Mouse (Mus musculus) megakaryocyte-erythroid progenitor cell, adult 5-6 weeks (primary cell): ENCODE data around the gene Ksr2. TPM values are rescaled to one million over a fixed set of nuclear protein-coding genes. Genes with fewer than 3 reads are reported as not detected.

Experiments used
- ATAC-seq: replicated peaks from 2 replicates; pipeline ENCODE4 v1.8.0; 2016; ENCODE audit warnings: mild to moderate bottlenecking, inconsistent platforms; ENCODE audit not compliant: severe bottlenecking, poor library complexity, low FRiP score, low TSS enrichment
- total RNA-seq, 2 experiments: library from RNA; stranded (forward) in 1 of 2; stranded (reverse) in 1 of 2; fragments of 200-1000, 215-1000 nt in 1 of 2; fragments of >200 nt in 1 of 2; fragmentation: Nextera tagmentation in 1 of 2; gene quantifications; 2 replicates each; pipeline ENCODE4 v1.2.3; 2014 to 2017

The Ksr2 gene
- total RNA-seq, 2 experiments from 2014 or later = not detected

DNA sequence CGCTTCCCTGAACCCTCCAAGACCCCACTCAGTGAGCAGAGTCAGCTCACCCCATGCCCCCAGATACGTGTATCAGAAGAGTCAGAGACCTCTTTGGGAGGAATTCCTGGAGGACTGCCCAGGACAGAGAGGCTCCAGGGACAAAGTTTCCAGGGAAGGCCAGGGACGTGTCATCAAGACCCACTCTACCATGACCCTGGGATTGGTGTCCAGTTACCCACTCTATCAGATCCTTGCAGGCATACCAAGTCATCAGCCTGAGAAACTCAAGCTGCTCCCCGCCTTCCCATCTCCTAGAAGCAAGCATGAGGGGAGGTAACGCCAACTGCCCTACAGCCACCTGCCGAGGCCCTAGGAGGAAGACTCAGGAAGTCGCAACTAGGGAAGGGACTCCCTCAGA, 406.6 kb downstream of the Ksr2 start:
- no peak for ATAC-seq

GRCm38 (mm10) chr5:117823811-117824210, 410.0 kb downstream of the Ksr2 start:
- no peak for ATAC-seq

- ATAC-seq = no peak
Observed at GRCm38 (mm10) chr5:117824486-117824885, 410.7 kb downstream of the Ksr2 start.

Other genes with a start within 250 kb of the Ksr2 start
- gene Pebp1, start 126.4 kb upstream of the Ksr2 start, total RNA-seq (2014; fragmentation: Nextera tagmentation) = 394 and 495 TPM in 2 replicates
- 135 and 142 TPM in 2 replicates for gene Pebp1, start 126.4 kb upstream of the Ksr2 start, total RNA-seq (2017)
- gene Vsig10, start 94.9 kb upstream of the Ksr2 start, total RNA-seq (2014; fragmentation: Nextera tagmentation) = 1.6 and 2.5 TPM in 2 replicates
- gene Vsig10, start 94.9 kb upstream of the Ksr2 start, total RNA-seq (2017) = 1.4 and 2.2 TPM in 2 replicates
- gene Wsb2, start 56.7 kb upstream of the Ksr2 start, total RNA-seq (2014; fragmentation: Nextera tagmentation) = 18.1 and 23.1 TPM in 2 replicates
- 18.9 and 87.8 TPM in 2 replicates for gene Wsb2, start 56.7 kb upstream of the Ksr2 start, total RNA-seq (2017)
- gene Rfc5, start 25.0 kb upstream of the Ksr2 start, total RNA-seq (2014; fragmentation: Nextera tagmentation) = 65.5 and 93.1 TPM in 2 replicates
- gene Rfc5, start 25.0 kb upstream of the Ksr2 start, total RNA-seq (2017) = 50.7 and 58.1 TPM in 2 replicates